Mouse (Mus musculus): ENCODE measurements around the gene Olfr1135. TPM values are rescaled to one million over a fixed set of nuclear protein-coding genes. Genes with fewer than 3 reads are reported as not detected.

Olfr1135 gene
- not detected in 2 replicates for polyA plus RNA-seq (2012; rRNA removed)

DNA sequence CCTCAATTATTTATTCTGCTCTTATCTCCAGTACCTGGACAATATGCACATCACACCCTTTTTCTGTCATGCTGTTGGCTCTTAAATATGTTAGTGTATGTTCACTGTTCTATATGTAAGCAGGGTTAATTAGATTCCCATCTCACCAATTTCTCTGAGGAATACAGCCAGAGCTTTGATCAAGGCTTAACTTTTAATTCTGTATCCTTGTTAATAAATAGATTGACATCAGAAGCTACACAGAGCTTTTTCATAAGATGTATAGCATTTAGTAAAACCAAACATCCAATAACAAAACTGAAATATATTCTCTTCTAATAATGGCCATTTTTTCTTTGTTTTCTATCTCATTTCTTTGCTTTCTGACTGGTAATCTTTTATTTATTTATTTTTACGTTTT, at the start of gene Olfr1135:
TSS of gene Olfr1135 (minus strand) at position 101 of the 400 bp plus-strand sequence.

DNA sequence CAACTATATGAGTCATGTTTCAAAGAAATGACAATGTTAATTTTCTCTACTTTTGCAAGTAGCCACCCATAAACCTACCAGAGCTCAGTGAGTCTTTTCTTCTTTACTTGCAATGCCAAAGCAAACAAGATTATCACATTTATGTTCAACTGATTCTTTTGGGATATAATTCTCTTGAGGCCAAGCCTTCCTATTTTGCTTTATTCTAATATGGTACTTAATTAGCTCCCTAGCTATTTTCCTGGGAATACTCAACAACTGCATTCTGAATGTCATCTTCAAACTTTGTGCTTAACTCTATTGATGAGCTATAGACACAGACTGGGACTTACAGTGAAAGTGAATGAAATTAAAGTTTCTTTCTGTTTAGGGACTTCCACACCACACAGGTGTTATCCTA, 39.6 kb upstream of the Olfr1135 start, which contains the start of gene Olfr1137:
TSS of gene Olfr1137 (minus strand) at position 101 of the 400 bp plus-strand sequence.

DNA sequence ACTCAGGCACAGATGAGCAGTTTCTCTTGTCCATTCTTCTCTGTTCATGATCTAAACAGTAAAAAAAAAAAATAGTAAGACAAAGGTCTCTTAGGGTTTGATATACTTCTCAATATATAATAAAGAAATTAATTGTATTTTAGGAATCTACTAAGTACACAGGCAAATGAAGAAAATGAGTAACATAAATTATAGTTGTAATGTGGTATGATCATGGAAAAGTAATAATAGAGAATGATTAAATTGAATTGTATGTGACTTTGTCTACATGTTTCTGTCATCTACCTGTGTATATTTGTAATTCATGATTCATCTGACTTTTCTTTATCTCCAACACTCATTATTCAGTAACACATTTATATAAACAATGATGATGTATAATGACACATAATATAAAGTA, 20.4 kb upstream of the Olfr1135 start, which contains the start of gene Olfr1136:
TSS of gene Olfr1136 (minus strand) at position 101 of the 400 bp plus-strand sequence.

DNA sequence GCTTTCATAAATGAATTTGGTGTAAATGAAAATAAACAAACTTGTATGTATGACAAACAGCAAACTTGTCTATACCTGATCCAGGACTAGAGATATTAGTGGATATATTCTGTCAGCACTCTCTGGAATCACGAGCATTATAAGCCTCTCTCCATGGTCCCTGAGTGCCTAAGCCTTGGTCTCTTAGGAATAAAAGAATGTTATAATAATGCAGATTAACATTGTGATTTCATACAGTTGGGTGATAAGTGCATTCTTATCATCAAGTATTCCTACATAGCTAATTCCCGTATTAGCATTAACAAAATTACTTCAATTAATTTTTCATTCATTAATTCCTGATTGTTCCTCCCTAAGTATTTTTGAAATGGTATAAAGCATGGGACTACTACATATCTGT, 15.1 kb downstream of the Olfr1135 start, which contains the start of gene Olfr1134:
TSS of gene Olfr1134 (minus strand) at position 101 of the 400 bp plus-strand sequence.

DNA sequence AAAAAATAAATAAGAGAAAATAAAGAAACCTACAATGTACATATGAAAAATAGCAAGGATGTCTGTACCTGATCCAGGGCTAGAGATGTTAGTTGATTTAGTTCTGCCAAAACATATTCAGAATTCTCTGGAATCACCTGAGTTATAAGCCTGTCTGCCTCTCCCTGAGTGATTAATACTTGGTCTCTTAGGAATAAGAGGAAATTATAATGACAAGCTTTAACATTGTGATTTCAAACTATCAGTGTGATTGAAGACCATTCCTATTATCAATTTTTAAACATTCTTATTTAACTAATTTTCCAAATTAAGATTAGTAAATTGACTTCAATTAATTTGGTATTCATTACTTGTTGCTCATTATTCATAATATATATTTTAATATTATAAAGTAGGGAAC, 26.2 kb downstream of the Olfr1135 start, which contains the start of gene Olfr1133:
TSS of gene Olfr1133 (minus strand) at position 101 of the 400 bp plus-strand sequence.

DNA sequence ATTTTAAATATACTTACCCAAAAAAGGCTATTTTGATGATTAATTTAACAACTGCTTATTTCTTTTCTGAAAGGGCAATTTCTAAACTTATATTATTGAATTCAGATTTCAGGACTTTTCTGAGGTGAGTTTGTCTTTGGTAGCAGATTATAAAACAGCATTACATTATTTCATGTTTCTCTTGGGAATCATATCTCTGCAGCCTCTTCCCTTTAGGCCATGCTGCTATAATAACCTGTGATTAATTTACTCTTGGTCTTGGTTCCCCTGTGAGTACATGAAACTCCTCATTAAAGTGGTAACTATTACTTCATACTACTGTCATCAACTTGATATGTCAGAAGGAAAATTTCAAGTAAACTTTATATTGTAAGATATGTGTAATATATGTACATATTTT, 36.0 kb downstream of the Olfr1135 start, which contains the start of gene Olfr1132:
TSS of gene Olfr1132 (minus strand) at position 101 of the 400 bp plus-strand sequence.

DNA sequence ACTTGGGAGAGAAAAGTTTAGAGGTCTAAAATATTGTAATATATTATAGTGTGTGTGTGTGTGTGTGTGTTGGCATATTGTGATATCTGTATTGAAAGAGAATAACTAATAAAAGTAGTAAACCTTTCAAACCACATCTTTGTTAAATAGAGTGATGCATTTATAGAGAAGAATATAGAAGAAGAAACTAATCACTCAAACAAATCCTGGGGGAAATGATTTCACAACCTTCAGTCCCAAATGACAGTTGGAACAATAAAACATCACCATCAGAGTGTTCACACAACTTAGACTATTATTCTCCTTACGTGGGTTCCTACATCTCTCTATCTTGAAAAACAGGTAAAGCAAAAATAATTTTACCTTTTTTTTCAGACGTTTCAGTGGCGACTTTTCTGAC, 46.7 kb downstream of the Olfr1135 start, which contains the start of gene Olfr1131:
TSS of gene Olfr1131 (plus strand) at position 301 of the 400 bp plus-strand sequence.

Other genes with a start within 250 kb of the Olfr1135 start
- not detected in 2 replicates for gene Olfr1124, start 243.4 kb downstream of the Olfr1135 start, polyA plus RNA-seq (2012; rRNA removed)
- not detected in 2 replicates for gene Olfr1126, start 219.7 kb downstream of the Olfr1135 start, polyA plus RNA-seq (2012; rRNA removed)
- gene Pramel7, start 176.6 kb downstream of the Olfr1135 start, polyA plus RNA-seq (2012; rRNA removed), result not detected in 2 replicates
- gene Pramel6, start 167.1 kb downstream of the Olfr1135 start, polyA plus RNA-seq (2012; rRNA removed), result not detected in 2 replicates
- not detected in 2 replicates for gene Olfr153, start 141.9 kb downstream of the Olfr1135 start, polyA plus RNA-seq (2012; rRNA removed)
- gene Olfr1128, start 128.1 kb downstream of the Olfr1135 start, polyA plus RNA-seq (2012; rRNA removed), result not detected in 2 replicates
- not detected in 2 replicates for gene Olfr1129, start 99.8 kb downstream of the Olfr1135 start, polyA plus RNA-seq (2012; rRNA removed)
- gene Olfr1130, start 67.5 kb downstream of the Olfr1135 start, polyA plus RNA-seq (2012; rRNA removed), result not detected in 2 replicates
- not detected in 2 replicates for gene Olfr1131, start 46.6 kb downstream of the Olfr1135 start, polyA plus RNA-seq (2012; rRNA removed)
- not detected in 2 replicates for gene Olfr1132, start 36.1 kb downstream of the Olfr1135 start, polyA plus RNA-seq (2012; rRNA removed)
- not detected in 2 replicates for gene Olfr1133, start 26.3 kb downstream of the Olfr1135 start, polyA plus RNA-seq (2012; rRNA removed)
- gene Olfr1134, start 15.2 kb downstream of the Olfr1135 start, polyA plus RNA-seq (2012; rRNA removed), result not detected in 2 replicates
- not detected in 2 replicates for gene Olfr1136, start 20.3 kb upstream of the Olfr1135 start, polyA plus RNA-seq (2012; rRNA removed)
- not detected in 2 replicates for gene Olfr1137, start 39.5 kb upstream of the Olfr1135 start, polyA plus RNA-seq (2012; rRNA removed)
- not detected in 2 replicates for gene Olfr1138, start 66.3 kb upstream of the Olfr1135 start, polyA plus RNA-seq (2012; rRNA removed)
- not detected in 2 replicates for gene Olfr1140, start 70.1 kb upstream of the Olfr1135 start, polyA plus RNA-seq (2012; rRNA removed)
- gene Olfr1141, start 80.3 kb upstream of the Olfr1135 start, polyA plus RNA-seq (2012; rRNA removed), result not detected in 2 replicates
- gene Olfr152, start 105.8 kb upstream of the Olfr1135 start, polyA plus RNA-seq (2012; rRNA removed), result not detected in 2 replicates
- not detected in 2 replicates for gene Olfr1143, start 126.9 kb upstream of the Olfr1135 start, polyA plus RNA-seq (2012; rRNA removed)
- not detected in 2 replicates for gene Olfr1145, start 136.2 kb upstream of the Olfr1135 start, polyA plus RNA-seq (2012; rRNA removed)
- not detected in 2 replicates for gene Olfr1148, start 156.9 kb upstream of the Olfr1135 start, polyA plus RNA-seq (2012; rRNA removed)
- not detected in 2 replicates for gene Olfr1150-ps1, start 170.3 kb upstream of the Olfr1135 start, polyA plus RNA-seq (2012; rRNA removed)
- not detected in 2 replicates for gene Olfr1151, start 182.2 kb upstream of the Olfr1135 start, polyA plus RNA-seq (2012; rRNA removed)
- gene Olfr1152, start 192.8 kb upstream of the Olfr1135 start, polyA plus RNA-seq (2012; rRNA removed), result 0.01 TPM in 2 replicates
- not detected in 2 replicates for gene Olfr1153, start 221.3 kb upstream of the Olfr1135 start, polyA plus RNA-seq (2012; rRNA removed)
- gene Olfr1154, start 231.5 kb upstream of the Olfr1135 start, polyA plus RNA-seq (2012; rRNA removed), result not detected in 2 replicates

Data from central nervous system, embryonic 14 days (tissue).